Mouse (Mus musculus): ENCODE data around the gene 8030474K03Rik. TPM values are rescaled to one million over a fixed set of nuclear protein-coding genes. Genes with fewer than 3 reads are reported as not detected.

Gene 8030474K03Rik
- not detected for polyA plus RNA-seq (2012; fragmentation: generic; extraction: Trizol)

DNA sequence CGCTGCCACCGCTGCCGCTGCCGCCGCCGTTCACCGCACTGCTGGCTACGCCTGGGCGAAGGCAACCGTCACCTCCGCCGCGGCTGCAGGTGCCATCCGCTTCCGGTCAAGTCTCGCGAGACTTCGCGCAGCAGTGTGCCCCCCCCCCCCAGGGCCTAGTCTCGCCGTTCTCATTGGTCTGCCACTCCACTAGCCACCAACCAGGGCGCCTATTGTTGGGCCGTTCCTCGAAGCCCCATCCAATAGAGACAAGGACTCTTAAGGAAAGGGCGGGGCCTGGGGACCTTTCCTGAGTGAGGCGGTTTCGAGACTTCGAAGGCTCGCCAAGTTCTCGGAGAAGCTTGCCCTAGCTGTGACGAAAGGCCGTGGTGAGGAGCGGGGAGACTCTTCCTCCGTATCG, at the start of gene 8030474K03Rik, which contains the start of gene Gm4779:
8030474K03Rik (plus strand) TSS at position 315 of the 400 bp plus-strand sequence.
Gm4779 (minus strand) TSS at position 82 of the 400 bp plus-strand sequence.

Other genes with a start within 250 kb of the 8030474K03Rik start
- 10 to 100 TPM in 1 of 2 experiments, 1 to 10 TPM in 1; 1.1 to 23.5 TPM for gene Ogt, start 154.6 kb upstream of the 8030474K03Rik start, polyA plus RNA-seq (2012; fragmentation: generic; extraction: Trizol)
- gene Cxcr3, start 60.4 kb upstream of the 8030474K03Rik start, polyA plus RNA-seq (2012; fragmentation: generic; extraction: Trizol): not detected
- not detected for gene Gm4779, start 233 bp upstream of the 8030474K03Rik start, polyA plus RNA-seq (2012; fragmentation: generic; extraction: Trizol)
- under 1 TPM; under 0.01 to 0.11 TPM for gene Nhsl2, start 54.7 kb downstream of the 8030474K03Rik start, polyA plus RNA-seq (2012; fragmentation: generic; extraction: Trizol)

Data from C3H10T1/2 (cell line).